9 mouse cellular contexts compared by ENCODE assay signal in the genomic region with DNA sequence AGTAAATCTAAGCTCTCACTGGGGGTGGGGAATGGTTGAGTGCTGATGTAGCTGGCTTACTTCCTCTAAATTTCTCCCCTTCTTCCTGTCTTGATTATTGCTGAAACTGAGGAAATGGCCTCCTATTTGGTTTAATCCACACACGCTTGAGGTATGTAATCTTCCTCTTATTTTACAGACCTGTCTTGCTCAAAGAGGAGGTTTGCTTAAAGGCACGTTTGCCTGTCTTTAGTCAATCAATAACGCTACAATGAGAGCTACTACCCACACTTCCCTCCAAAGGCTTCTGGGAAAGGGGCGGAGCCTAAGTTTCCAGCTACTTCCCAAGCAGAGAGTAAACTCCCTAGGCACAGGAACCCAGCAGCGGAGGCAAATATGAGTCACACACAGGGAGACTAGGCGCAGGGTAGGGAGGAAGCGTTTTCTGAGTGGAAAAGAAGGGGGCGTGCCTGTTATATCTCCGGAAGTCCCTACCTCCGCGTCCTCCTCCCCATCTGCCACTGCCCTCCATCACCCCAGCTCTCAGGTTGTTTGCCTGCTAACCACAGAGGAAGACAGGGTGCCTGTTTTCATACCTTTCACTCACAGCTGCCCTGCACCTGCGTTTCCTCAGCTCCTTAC. TPM values are rescaled to one million over a fixed set of nuclear protein-coding genes. Genes with fewer than 3 reads are reported as not detected.
DNase-seq lines count a peak whose midpoint lies in the region; ATAC-seq and TF ChIP-seq lines count a peak whose summit lies in the region.
"Had no signal": no experiment of that assay in that cellular context is flagged by ENCODE, and none has a peak within 500 bp of the region (broad histone marks: within the 10 kb centered on the region; RNA-seq: fewer than 3 reads in every experiment).

No protein-coding gene starts in this region.

- H3K4me1 ChIP-seq in bone marrow, adult 2 months (ENCODE audit: control insufficient read depth, insufficient read depth, low read length), result peaks cover 17% of the 10 kb centered on the region
- peaks cover 18% of the 10 kb centered on the region for H3K4me1 ChIP-seq in intestine, embryonic 16.5 days (ENCODE audit: control insufficient read depth, insufficient read depth, low read length)
- H3K4me1 ChIP-seq in lung, embryonic 16.5 days (replicated peaks; ENCODE audit: control insufficient read depth, insufficient read depth, low read length), result peaks cover 31% of the 10 kb centered on the region

- no peaks in the 10 kb centered on the region for H3K36me3 ChIP-seq in intestine, embryonic 16.5 days (ENCODE audit: control insufficient read depth, insufficient read depth, low read length)
- no peaks in the 10 kb centered on the region for H3K36me3 ChIP-seq in lung, embryonic 16.5 days (ENCODE audit: control insufficient read depth, insufficient read depth, low read length)
- H3K36me3 ChIP-seq: limb, embryonic 12.5 days had no signal

- H3K9ac ChIP-seq in intestine, embryonic 16.5 days (ENCODE audit: low read depth, low read length), result peak overlapping the region; percentile 33; the same call in 1 of the 2 replicates
- H3K9ac ChIP-seq in lung, embryonic 16.5 days (ENCODE audit: low read length), result no peak overlapping the region
- H3K9ac ChIP-seq: limb, embryonic 12.5 days had no signal

- TF ChIP-seq CTCF in bone marrow, adult 2 months (IDR thresholded peaks at IDR 0.05; ENCODE audit: control insufficient read depth, insufficient read depth, low read length), result no peak; the same call in 1 of the 2 replicates

- H3K4me3 ChIP-seq in bone marrow, adult 2 months (replicated peaks; ENCODE audit: control insufficient read depth, low read depth, low read length), result peak overlapping the region; percentile 23
- peak overlapping the region; percentile 28 for H3K4me3 ChIP-seq in intestine, embryonic 16.5 days (ENCODE audit: low read length)
- H3K4me3 ChIP-seq in lung, embryonic 16.5 days (ENCODE audit: low read length), result no peak overlapping the region
- H3K4me3 ChIP-seq: limb, embryonic 12.5 days had no signal

- no peaks in the 10 kb centered on the region for H3K27me3 ChIP-seq in intestine, embryonic 16.5 days (replicated peaks; ENCODE audit: control insufficient read depth, insufficient read depth, low read length)
- H3K27me3 ChIP-seq in lung, embryonic 16.5 days (ENCODE audit: control insufficient read depth, insufficient read depth, low read depth, low read length), result no peaks in the 10 kb centered on the region
- H3K27me3 ChIP-seq: limb, embryonic 12.5 days had no signal

- H3K27ac ChIP-seq in bone marrow, adult 2 months (ENCODE audit: control insufficient read depth, insufficient read depth, low read depth, low read length, poor library complexity), result peak overlapping the region; percentile 64
- H3K27ac ChIP-seq in intestine, embryonic 16.5 days (ENCODE audit: low read length), result peak overlapping the region; percentile 46
- peak overlapping the region; percentile 67 for H3K27ac ChIP-seq in lung, embryonic 16.5 days (ENCODE audit: low read length)
- H3K27ac ChIP-seq: limb, embryonic 12.5 days had no signal

- intact Hi-C loops in heart, postnatal 25 days (cut with DNase I), result no loop called here

- TF ChIP-seq POLR2A in bone marrow, adult 2 months (IDR thresholded peaks at IDR 0.05; ENCODE audit: borderline replicate concordance, control insufficient read depth, low read depth, low read length), result no peak

- H3K9me3 ChIP-seq in intestine, embryonic 16.5 days (ENCODE audit: control insufficient read depth, low read length), result no peaks in the 10 kb centered on the region
- no peaks in the 10 kb centered on the region for H3K9me3 ChIP-seq in lung, embryonic 16.5 days (ENCODE audit: control insufficient read depth, low read length)
- H3K9me3 ChIP-seq: limb, embryonic 12.5 days had no signal

- WGBS in bone marrow, adult 2 months, result 1% methylated on average over 12 of the region's 12 CpGs
- WGBS in intestine, embryonic 16.5 days, result 44% methylated on average over 12 of the region's 12 CpGs
- WGBS in lung, embryonic 16.5 days, result 26% methylated on average over 12 of the region's 12 CpGs

- peak overlapping the region; percentile 30 for H3K4me2 ChIP-seq in intestine, embryonic 16.5 days (ENCODE audit: low read depth, low read length)
- H3K4me2 ChIP-seq in lung, embryonic 16.5 days (ENCODE audit: low read depth, low read length), result peak overlapping the region; percentile 29
- H3K4me2 ChIP-seq: limb, embryonic 12.5 days had no signal

- ATAC-seq in intestine, embryonic 16.5 days, result peak; percentile 89
- peak; percentile 57 for ATAC-seq in lung, embryonic 16.5 days (ENCODE audit: low read depth)
- ATAC-seq in cerebellum, adult (ENCODE audit: insufficient number of reproducible peaks, low FRiP score, low TSS enrichment), result no peak

- DNase-seq in heart, adult 11 months, result peak; percentile 98
- no peak for DNase-seq in heart, postnatal 25 days (ENCODE audit: low spot score)
- peak; percentile 88 for DNase-seq in thymus, postnatal 14 days
- no peak for DNase-seq in cerebellum, adult 11 months

RNA-seq across cellular contexts. Expression of gene Bcl9l, which starts 32.6 kb away (rescaled TPM):
- 10 to 100 TPM; 44.9 to 57.6 TPM for total RNA-seq in heart, postnatal 25 days (2021)
- 9.0 and 15.6 TPM in 2 replicates for polyA plus RNA-seq in bone marrow, adult 2 months (2011; ENCODE audit: insufficient read depth, insufficient read length, low replicate concordance, missing spikeins)
- polyA plus RNA-seq in intestine, embryonic 16.5 days (2015; fragmentation: Nextera tagmentation; extraction: Ambion mirVana), result 5.1 and 5.9 TPM in 2 replicates
- 14.1 and 16.1 TPM in 2 replicates for polyA plus RNA-seq in lung, embryonic 16.5 days (2015; fragmentation: Nextera tagmentation; extraction: Ambion mirVana)

RNA-seq across cellular contexts. Expression of gene Cxcr5, which starts 46.4 kb away (rescaled TPM):
- total RNA-seq in heart, postnatal 25 days (2021), result under 1 TPM; 0.10 to 0.31 TPM
- polyA plus RNA-seq in bone marrow, adult 2 months (2011; ENCODE audit: insufficient read depth, insufficient read length, low replicate concordance, missing spikeins), result 0.61 and 13.4 TPM in 2 replicates
- polyA plus RNA-seq in intestine, embryonic 16.5 days (2015; fragmentation: Nextera tagmentation; extraction: Ambion mirVana), result 1.1 TPM in 2 replicates
- polyA plus RNA-seq in lung, embryonic 16.5 days (2015; fragmentation: Nextera tagmentation; extraction: Ambion mirVana), result 0.08 and 0.29 TPM in 2 replicates
- polyA plus RNA-seq: limb, embryonic 12.5 days had no signal

Comparison
In these comparisons a context has a peak if more than half of its experiments do, and no peak if none do; other contexts are left out.
1. DNase-seq: peak in heart, adult 11 months (single experiment) and thymus, postnatal 14 days (single experiment); none in heart, postnatal 25 days (single experiment) and cerebellum, adult 11 months (single experiment).
2. Peak in every context shown above with its lines, with median percentiles within 50 percentile points of each other: H3K27ac ChIP-seq.